Mouse (Mus musculus): ENCODE measurements around the gene Gps1. TPM values are rescaled to one million over a fixed set of nuclear protein-coding genes. Genes with fewer than 3 reads are reported as not detected.
"Not testable (repeated sequence)": the region's sequence is repeated elsewhere in the genome, so short reads cannot be mapped to it uniquely, and the experiment has no call there.

Gps1 gene
- polyA plus RNA-seq, 1 experiment from 2014 or later: 272 TPM

- not testable (repeated sequence) for H3K27ac ChIP-seq (ENCODE audit: low read depth, low read length); H3K27me3 ChIP-seq (replicated peaks; ENCODE audit: control insufficient read depth, insufficient read depth, low read length); ATAC-seq; H3K4me2 ChIP-seq (ENCODE audit: low read length); H3K9ac ChIP-seq (ENCODE audit: low read depth, low read length); H3K36me3 ChIP-seq (ENCODE audit: control insufficient read depth, insufficient read depth, low read length); H3K4me3 ChIP-seq (ENCODE audit: low read length); H3K4me1 ChIP-seq (ENCODE audit: control insufficient read depth, insufficient read depth, low read depth, low read length)
- 18% methylated on average over 14 of the region's 14 CpGs for WGBS
- peaks cover 11% of the 10 kb centered on the region for H3K9me3 ChIP-seq (ENCODE audit: control insufficient read depth, low read length)
Observed at GRCm38 (mm10) chr11:120762672-120763041, 21.4 kb upstream of the Gps1 start, which contains the start of gene Hmga1b. Gene Hmga1b (plus strand): TSS chr11:120762794.

DNA sequence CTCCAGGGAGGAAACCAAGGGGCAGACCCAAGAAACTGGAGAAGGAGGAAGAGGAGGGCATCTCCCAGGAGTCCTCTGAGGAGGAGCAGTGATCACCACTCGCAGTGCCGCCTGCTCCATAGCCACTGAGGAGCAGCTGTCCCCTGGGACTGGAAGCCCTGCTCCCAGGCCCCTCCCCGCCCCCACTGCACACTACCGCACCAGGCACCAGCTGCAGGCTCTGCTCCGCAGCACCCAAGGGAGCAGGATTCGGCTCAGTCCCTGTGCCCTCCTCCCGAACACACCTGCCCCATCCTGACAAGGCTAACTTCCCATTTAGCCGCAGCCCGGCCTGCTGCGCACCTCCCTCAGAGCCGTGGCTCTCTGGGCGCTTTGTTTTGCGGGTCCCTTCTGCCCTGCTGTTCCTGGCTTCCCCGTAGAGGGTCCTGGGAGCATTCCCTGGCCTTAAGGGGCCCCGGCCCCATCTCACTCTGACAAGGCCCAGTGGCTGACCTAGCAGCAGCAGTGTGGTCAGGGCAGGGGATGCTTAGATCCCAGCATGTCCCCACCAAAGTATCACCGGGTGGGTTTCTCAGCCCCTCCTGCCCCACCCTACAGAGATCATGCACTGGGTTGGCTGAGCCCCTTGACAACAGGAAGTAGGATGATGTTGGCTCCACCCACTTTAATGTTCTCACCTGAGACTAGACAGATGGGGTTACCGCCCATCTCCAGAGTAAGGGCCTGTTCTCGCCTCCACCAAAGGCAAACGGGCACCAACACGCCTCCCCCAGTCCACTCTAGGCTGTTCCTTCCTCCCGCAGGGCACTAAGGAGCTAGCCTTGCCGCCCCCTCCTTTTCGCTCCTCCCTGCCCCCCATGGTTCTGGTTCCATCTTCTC, 20.7 kb upstream of the Gps1 start:
- ATAC-seq: peak; percentile 34
- not testable (repeated sequence) for H3K9ac ChIP-seq (ENCODE audit: low read depth, low read length); H3K4me1 ChIP-seq (ENCODE audit: control insufficient read depth, insufficient read depth, low read depth, low read length); H3K36me3 ChIP-seq (ENCODE audit: control insufficient read depth, insufficient read depth, low read length); H3K9me3 ChIP-seq (ENCODE audit: control insufficient read depth, low read length); H3K27ac ChIP-seq (ENCODE audit: low read depth, low read length); H3K27me3 ChIP-seq (replicated peaks; ENCODE audit: control insufficient read depth, insufficient read depth, low read length); H3K4me2 ChIP-seq (ENCODE audit: low read length); H3K4me3 ChIP-seq (ENCODE audit: low read length)
- 5% methylated on average over 6 of the region's 23 CpGs for WGBS

GRCm38 (mm10) chr11:120767023-120767422, 17.0 kb upstream of the Gps1 start:
- H3K4me1 ChIP-seq (ENCODE audit: control insufficient read depth, insufficient read depth, low read depth, low read length); ATAC-seq; H3K4me3 ChIP-seq (ENCODE audit: low read length); H3K9ac ChIP-seq (ENCODE audit: low read depth, low read length); H3K36me3 ChIP-seq (ENCODE audit: control insufficient read depth, insufficient read depth, low read length); H3K4me2 ChIP-seq (ENCODE audit: low read length); H3K27me3 ChIP-seq (replicated peaks; ENCODE audit: control insufficient read depth, insufficient read depth, low read length); H3K9me3 ChIP-seq (ENCODE audit: control insufficient read depth, low read length); H3K27ac ChIP-seq (ENCODE audit: low read depth, low read length): not testable (repeated sequence)
- 73% methylated on average over 3 of the region's 7 CpGs for WGBS

- no peak overlapping the region for H3K4me2 ChIP-seq (ENCODE audit: low read length)
- H3K27ac ChIP-seq (ENCODE audit: low read depth, low read length): no peak overlapping the region
- H3K27me3 ChIP-seq (replicated peaks; ENCODE audit: control insufficient read depth, insufficient read depth, low read length): no peaks in the 10 kb centered on the region; the same call in 1 of the 2 replicates
- H3K36me3 ChIP-seq (ENCODE audit: control insufficient read depth, insufficient read depth, low read length): no peaks in the 10 kb centered on the region
- H3K4me1 ChIP-seq (ENCODE audit: control insufficient read depth, insufficient read depth, low read depth, low read length): no peaks in the 10 kb centered on the region
- ATAC-seq: no peak
- H3K4me3 ChIP-seq (ENCODE audit: low read length): no peak overlapping the region
- no peaks in the 10 kb centered on the region for H3K9me3 ChIP-seq (ENCODE audit: control insufficient read depth, low read length)
- H3K9ac ChIP-seq (ENCODE audit: low read depth, low read length): no peak overlapping the region
- 50% methylated on average over 1 of the region's 1 CpGs for WGBS
Observed at GRCm38 (mm10) chr11:120768206-120768605, 15.9 kb upstream of the Gps1 start.

DNA sequence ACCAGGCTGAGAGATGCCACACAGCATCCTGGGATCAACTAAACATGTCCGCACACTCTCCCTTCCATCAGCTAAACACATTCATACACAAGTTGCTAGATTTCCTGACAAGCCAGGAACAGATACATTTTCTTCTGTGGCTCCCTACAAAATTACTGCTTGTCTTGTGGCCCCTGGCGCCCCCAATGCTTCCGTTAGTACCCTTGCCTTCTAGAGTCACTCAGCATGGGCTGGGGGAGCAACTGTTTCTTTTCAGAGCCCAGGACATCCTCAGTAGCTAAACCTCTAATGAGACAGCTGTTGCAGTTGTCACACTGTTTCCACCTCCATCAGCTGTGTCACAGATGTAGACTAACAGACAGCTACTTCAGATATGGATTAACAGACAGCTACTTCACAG, 11.3 kb upstream of the Gps1 start:
- 0 out of 2 replicates have a peak, but pooled peaks cover 2% of the 10 kb centered on the region for H3K4me1 ChIP-seq (ENCODE audit: control insufficient read depth, insufficient read depth, low read depth, low read length)
- no peak overlapping the region for H3K4me2 ChIP-seq (ENCODE audit: low read length)
- H3K9me3 ChIP-seq (ENCODE audit: control insufficient read depth, low read length): no peaks in the 10 kb centered on the region
- H3K27ac ChIP-seq (ENCODE audit: low read depth, low read length): no peak overlapping the region
- H3K4me3 ChIP-seq (ENCODE audit: low read length): no peak overlapping the region
- WGBS: 69% methylated on average over 3 of the region's 3 CpGs
- no peaks in the 10 kb centered on the region for H3K36me3 ChIP-seq (ENCODE audit: control insufficient read depth, insufficient read depth, low read length)
- H3K27me3 ChIP-seq (replicated peaks; ENCODE audit: control insufficient read depth, insufficient read depth, low read length): no peaks in the 10 kb centered on the region
- no peak overlapping the region for H3K9ac ChIP-seq (ENCODE audit: low read depth, low read length)
- ATAC-seq: no peak

GRCm38 (mm10) chr11:120773463-120774190, 10.4 kb upstream of the Gps1 start:
- H3K9me3 ChIP-seq (ENCODE audit: control insufficient read depth, low read length): no peaks in the 10 kb centered on the region
- 89% methylated on average over 7 of the region's 7 CpGs for WGBS
- ATAC-seq: no peak

GRCm38 (mm10) chr11:120775774-120776469, 8.2 kb upstream of the Gps1 start:
- H3K27ac ChIP-seq (ENCODE audit: low read depth, low read length): no peak overlapping the region
- no peak overlapping the region for H3K9ac ChIP-seq (ENCODE audit: low read depth, low read length)
- peaks cover 7% of the 10 kb centered on the region for H3K36me3 ChIP-seq (ENCODE audit: control insufficient read depth, insufficient read depth, low read length)
- H3K27me3 ChIP-seq (replicated peaks; ENCODE audit: control insufficient read depth, insufficient read depth, low read length): no peaks in the 10 kb centered on the region
- ATAC-seq: peak; percentile 91
- 0 out of 2 replicates have a peak, but pooled peaks cover 2% of the 10 kb centered on the region for H3K4me1 ChIP-seq (ENCODE audit: control insufficient read depth, insufficient read depth, low read depth, low read length)
- WGBS: 24% methylated on average over 15 of the region's 15 CpGs
- no peak overlapping the region for H3K4me2 ChIP-seq (ENCODE audit: low read length)
- no peaks in the 10 kb centered on the region for H3K9me3 ChIP-seq (ENCODE audit: control insufficient read depth, low read length)
- no peak overlapping the region for H3K4me3 ChIP-seq (ENCODE audit: low read length)

More at GRCm38 (mm10) chr11:120773463-120774190, 10.4 kb upstream of the Gps1 start:
- H3K9ac ChIP-seq (ENCODE audit: low read depth, low read length): no peak overlapping the region
- no peaks in the 10 kb centered on the region for H3K36me3 ChIP-seq (ENCODE audit: control insufficient read depth, insufficient read depth, low read length)
- no peaks in the 10 kb centered on the region for H3K27me3 ChIP-seq (replicated peaks; ENCODE audit: control insufficient read depth, insufficient read depth, low read length)
- 0 out of 2 replicates have a peak, but pooled peaks cover 2% of the 10 kb centered on the region for H3K4me1 ChIP-seq (ENCODE audit: control insufficient read depth, insufficient read depth, low read depth, low read length)
- no peak overlapping the region for H3K27ac ChIP-seq (ENCODE audit: low read depth, low read length)
- H3K4me3 ChIP-seq (ENCODE audit: low read length): no peak overlapping the region
- H3K4me2 ChIP-seq (ENCODE audit: low read length): no peak overlapping the region

- no peaks in the 10 kb centered on the region for H3K27me3 ChIP-seq (replicated peaks; ENCODE audit: control insufficient read depth, insufficient read depth, low read length)
- H3K36me3 ChIP-seq (ENCODE audit: control insufficient read depth, insufficient read depth, low read length): peaks cover 14% of the 10 kb centered on the region
- H3K9ac ChIP-seq (ENCODE audit: low read depth, low read length): no peak overlapping the region
- H3K27ac ChIP-seq (ENCODE audit: low read depth, low read length): no peak overlapping the region
- no peak overlapping the region for H3K4me3 ChIP-seq (ENCODE audit: low read length)
- WGBS: 31% methylated on average over 6 of the region's 6 CpGs
- 0 out of 2 replicates have a peak, but pooled peaks cover 2% of the 10 kb centered on the region for H3K4me1 ChIP-seq (ENCODE audit: control insufficient read depth, insufficient read depth, low read depth, low read length)
- ATAC-seq: no peak
- no peaks in the 10 kb centered on the region for H3K9me3 ChIP-seq (ENCODE audit: control insufficient read depth, low read length)
- H3K4me2 ChIP-seq (ENCODE audit: low read length): no peak overlapping the region
Observed at GRCm38 (mm10) chr11:120777123-120777522, 6.9 kb upstream of the Gps1 start.

DNA sequence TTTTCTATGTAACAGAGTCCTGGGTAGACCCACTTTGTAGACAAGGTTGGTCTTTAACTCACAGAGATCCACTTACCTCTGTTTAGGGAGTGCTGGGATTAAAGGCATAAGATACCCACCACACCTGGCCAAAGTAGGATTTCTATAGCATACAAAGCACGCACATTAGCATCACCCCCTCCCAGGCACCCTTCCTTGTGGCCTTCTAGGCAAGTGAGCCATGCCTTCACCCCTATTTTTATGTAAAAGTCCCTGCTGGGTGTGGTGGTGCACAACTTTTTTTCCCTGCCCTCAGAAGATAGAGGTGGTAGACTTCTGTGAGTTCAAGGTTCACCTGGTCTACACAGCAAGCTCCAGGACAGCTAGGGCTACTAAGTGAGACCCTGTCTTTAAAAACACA, 4.2 kb upstream of the Gps1 start:
- Histone ChIP-seq H3K4me3 (ENCODE audit: low read length) (no peak overlapping the region), H3K4me1 (ENCODE audit: control insufficient read depth, insufficient read depth, low read depth, low read length) (peaks cover 12% of the 10 kb centered on the region), H3K4me2 (ENCODE audit: low read length) (no peak overlapping the region), H3K36me3 (ENCODE audit: control insufficient read depth, insufficient read depth, low read length) (peaks cover 15% of the 10 kb centered on the region), H3K9ac (ENCODE audit: low read depth, low read length) (no peak overlapping the region), H3K27me3 (replicated peaks; ENCODE audit: control insufficient read depth, insufficient read depth, low read length) (no peaks in the 10 kb centered on the region), H3K9me3 (ENCODE audit: control insufficient read depth, low read length) (no peaks in the 10 kb centered on the region), H3K27ac (ENCODE audit: low read depth, low read length) (no peak overlapping the region)
- 94% methylated on average over 1 of the region's 1 CpGs for WGBS
- no peak for ATAC-seq
